Mouse (Mus musculus) heart, postnatal 14 days (tissue): Measurements from ENCODE around the gene Csrnp3. TPM values are rescaled to one million over a fixed set of nuclear protein-coding genes. Genes with fewer than 3 reads are reported as not detected.

Source experiments
- DNase-seq, 2 experiments: peaks; one replicate each; pipeline ENCODE4 v3.0.0; 2021 to 2022
- intact Hi-C: fragments of 180-260 bp; cut with DNase I; formaldehyde crosslinking; loops from one replicate; pipeline ENCODE4 v1.15.1; 2025
- total RNA-seq, 2 experiments: library from RNA; stranded (reverse); gene quantifications; 2 replicates each; pipeline ENCODE4 v1.2.3; 2021

Csrnp3 gene
- total RNA-seq, 2 experiments from 2014 or later, result 0.17 to 0.31 TPM

DNA sequence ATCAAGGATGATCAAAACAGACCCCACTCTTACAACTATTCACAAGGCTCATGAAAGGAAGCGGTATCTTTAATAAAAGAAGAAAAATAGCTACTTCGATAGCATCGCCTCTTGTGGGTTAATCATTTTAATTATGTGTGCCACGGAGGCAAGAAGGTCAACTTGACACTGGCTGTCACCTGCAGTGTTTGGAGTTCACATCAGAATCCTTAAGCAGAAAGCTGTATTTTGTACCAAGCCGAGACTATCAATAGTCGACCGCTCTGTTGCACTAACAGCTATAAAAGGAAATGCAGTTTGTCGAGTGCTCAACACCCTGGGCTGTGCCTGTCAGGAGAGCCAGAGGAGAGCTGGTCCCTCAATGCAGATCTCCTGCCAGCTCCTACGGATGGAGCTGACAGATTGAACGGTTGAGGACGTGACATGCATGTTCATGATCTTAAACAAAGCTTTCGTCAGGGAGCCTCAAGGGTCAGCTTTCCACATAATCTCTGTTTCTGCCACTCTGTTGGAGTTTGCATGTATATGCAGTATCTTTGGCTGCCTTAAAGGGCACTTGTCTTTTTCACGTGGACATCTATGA lies 149.4 kb downstream of the Csrnp3 start:
- no peak for DNase-seq
- intact Hi-C loops, result no loop called here

- intact Hi-C loops, result no loop called here
- DNase-seq, result no peak
Observed at GRCm38 (mm10) chr2:65998747-65999146, 153.2 kb downstream of the Csrnp3 start.

DNA sequence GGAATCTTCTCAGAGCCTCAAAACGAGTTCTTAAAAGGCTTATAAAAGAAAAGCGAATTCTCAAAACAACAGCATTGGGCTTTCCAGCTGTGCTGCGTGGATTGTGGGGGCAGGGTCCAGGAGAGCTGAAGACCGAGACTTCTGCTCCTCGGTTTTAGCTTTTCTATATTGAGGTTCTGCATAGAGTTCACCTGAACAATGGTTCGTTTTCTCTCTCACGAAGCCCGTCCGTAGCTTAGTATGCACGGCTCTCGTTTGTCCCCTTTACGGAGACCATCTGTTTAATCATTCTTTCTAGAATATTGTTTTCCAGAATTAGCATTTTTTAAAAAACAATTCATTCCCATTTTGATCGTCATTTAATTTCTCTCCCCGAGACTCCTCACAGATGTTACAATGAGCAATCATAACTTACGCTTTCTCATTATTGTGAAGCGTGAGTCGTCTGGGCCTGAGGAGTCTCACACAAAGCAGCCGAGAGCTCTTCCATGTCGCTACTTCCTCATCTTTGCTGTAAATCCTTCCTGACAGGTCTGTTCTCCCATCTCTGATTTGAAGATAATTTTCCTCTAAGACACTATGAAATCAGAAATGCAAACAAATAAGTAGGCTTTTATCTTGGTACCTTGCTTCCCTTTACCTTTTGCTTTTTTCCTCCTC lies 163.6 kb downstream of the Csrnp3 start:
- DNase-seq, result no peak
- intact Hi-C loops, result no loop called here

DNA sequence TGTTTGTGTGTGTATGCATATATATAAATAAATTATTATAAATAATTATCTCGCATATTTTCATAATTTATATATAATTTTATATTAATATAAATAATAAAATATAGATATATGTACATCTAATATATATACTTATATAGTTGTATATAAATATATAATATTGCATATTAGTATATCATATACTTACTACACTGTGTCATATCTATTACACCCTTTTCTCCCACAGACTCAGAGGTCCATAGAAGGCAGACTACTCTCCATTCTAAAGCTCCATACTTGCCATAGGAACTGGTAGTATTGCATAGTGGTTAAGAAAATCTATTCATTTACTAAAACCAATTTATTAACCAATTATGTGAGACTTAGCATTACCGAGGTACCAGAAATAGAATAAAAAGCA lies 164.1 kb downstream of the Csrnp3 start:
- DNase-seq, result no peak

GRCm38 (mm10) chr2:66018711-66019110 lies 173.1 kb downstream of the Csrnp3 start:
- DNase-seq, result no peak
- intact Hi-C loops, result no loop called here

More for the DNA sequence above, 164.1 kb downstream of the Csrnp3 start:
- intact Hi-C loops, result no loop called here

- no peak for DNase-seq
- intact Hi-C loops, result no loop called here
Observed at GRCm38 (mm10) chr2:66019235-66019634, 173.7 kb downstream of the Csrnp3 start.

- no peak for DNase-seq
- intact Hi-C loops, result no loop called here
Observed at GRCm38 (mm10) chr2:66023419-66023818, 177.9 kb downstream of the Csrnp3 start.

GRCm38 (mm10) chr2:66024837-66025236 lies 179.3 kb downstream of the Csrnp3 start:
- intact Hi-C loops, result no loop called here
- DNase-seq, result no peak

- DNase-seq, result no peak
- intact Hi-C loops, result no loop called here
Observed at GRCm38 (mm10) chr2:66028812-66029211, 183.2 kb downstream of the Csrnp3 start.

DNA sequence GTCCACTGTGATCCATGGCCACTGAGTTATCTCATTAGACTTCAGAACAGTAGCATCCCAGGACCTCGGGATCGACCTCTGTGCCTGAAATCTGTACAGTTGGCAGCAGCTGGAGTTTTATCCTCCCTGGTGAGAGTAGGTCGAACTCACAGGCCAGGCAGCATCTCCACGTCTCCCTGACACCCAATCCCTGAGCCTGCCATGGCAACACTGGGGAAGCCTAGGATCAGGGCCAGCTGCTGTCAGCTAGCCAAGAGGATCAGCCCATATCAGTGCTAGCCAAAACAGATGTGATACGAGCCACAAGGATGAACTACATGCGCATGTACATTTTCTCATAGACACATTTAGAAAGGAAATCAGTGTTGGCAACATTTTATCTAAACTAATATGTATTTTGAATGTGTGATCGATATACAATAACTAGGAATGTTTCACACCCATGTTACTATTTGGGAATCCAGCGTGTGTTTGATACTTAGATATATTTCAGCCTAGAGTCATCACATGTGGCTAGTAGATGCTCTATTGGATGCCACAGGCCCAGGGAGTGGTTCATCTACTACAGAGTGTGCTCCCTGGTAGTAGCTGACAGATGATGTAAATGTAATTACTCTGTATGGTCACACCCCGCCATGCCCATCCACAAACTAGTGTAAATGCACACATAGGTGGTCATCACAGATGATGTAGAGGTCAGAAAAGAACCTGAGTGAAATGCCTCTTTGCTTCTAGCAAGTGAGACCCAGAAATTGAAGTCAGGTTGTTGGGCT lies 189.5 kb downstream of the Csrnp3 start:
- intact Hi-C loops, result no loop called here
- DNase-seq, result no peak

GRCm38 (mm10) chr2:66040611-66041010 lies 195.0 kb downstream of the Csrnp3 start:
- DNase-seq, result no peak
- intact Hi-C loops, result loop anchor here (5.0 kb wide), 1 partner anchor 248 kb away; no protein-coding TSS in a partner anchor

- intact Hi-C loops, result loop anchor here (5.0 kb wide), 1 partner anchor 249 kb away; no protein-coding TSS in a partner anchor
- no peak for DNase-seq
Observed at GRCm38 (mm10) chr2:66041203-66041916, 195.8 kb downstream of the Csrnp3 start.

- intact Hi-C loops, result loop anchor here (5.0 kb wide), 1 partner anchor 250 kb away; no protein-coding TSS in a partner anchor
- DNase-seq, result no peak
Observed at GRCm38 (mm10) chr2:66041917-66042419, 196.4 kb downstream of the Csrnp3 start.

GRCm38 (mm10) chr2:66043441-66044404 lies 198.2 kb downstream of the Csrnp3 start:
- intact Hi-C loops, result loop anchor here (5.0 kb wide), 1 partner anchor 251 kb away; no protein-coding TSS in a partner anchor
- no peak for DNase-seq

DNA sequence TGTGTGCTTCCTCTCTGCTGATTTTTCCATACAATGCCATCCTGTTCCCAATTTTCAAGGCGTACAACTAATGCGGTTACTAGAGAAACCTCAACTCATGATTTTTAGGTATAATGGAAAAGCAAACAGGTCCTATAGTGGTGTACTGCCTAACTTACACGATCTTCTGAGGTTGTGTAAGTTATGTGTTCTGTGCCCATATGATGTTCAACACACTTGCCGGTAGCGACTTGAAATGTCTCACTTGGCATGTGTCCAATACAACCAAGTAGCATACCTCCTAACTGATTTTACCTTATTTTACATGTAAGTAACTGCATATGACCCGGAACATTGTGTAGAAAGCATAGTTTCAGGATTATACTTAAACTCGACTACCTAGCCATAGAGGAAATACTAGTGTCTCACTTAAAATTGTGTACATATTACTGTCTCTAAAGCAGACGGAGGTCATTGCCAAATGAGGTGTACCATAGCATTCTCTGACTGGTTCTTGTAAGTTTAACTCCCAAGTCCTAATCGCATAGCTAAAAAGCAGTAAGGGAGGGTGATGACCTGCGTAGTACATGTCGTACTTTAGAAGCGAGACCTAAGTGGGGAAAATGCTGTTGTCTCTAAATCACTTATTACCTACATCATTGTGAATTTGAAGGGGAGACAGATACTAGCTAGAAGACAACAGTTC lies 199.0 kb downstream of the Csrnp3 start:
- DNase-seq, result no peak
- intact Hi-C loops, result loop anchor here (5.0 kb wide), 1 partner anchor 252 kb away; no protein-coding TSS in a partner anchor

DNA sequence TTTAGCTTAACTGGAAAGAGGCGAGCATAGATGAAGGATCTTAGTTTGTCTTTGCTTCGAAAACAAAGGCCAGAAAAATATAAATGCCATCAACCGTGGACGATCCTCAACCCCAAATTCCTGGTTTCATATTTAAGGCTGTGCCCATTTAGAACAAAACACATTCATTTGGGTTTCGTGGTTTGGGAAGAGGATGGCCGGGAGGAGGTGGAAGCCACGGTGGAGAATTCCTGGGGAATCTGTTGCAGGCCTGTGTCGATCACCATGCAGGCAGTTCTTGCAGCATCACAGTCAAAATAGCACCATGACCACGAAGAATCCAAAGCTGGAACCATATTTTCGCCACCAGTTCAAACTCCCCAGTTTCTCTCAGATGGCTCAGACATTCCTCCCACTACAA lies 217.7 kb downstream of the Csrnp3 start:
- intact Hi-C loops, result no loop called here
- no peak for DNase-seq

DNA sequence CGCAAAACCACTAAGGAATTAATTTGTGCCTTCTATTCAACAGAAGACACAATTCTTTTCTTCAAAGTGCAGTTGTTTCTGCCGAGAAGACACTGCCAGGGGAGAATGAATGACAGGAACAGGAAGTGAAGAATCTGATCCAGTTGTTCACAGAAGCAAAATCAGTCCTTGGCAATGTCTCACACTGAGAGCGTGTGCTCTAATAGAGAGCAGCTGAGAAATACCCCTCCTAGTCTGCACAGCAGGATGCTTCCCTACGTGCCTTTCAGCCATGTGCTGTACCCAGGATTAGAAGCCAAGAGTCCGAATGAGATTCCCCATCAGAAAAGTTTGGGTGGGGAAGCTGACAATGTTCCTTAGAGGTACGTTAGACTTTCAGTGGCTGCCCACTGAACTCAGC lies 223.9 kb downstream of the Csrnp3 start:
- intact Hi-C loops, result no loop called here
- DNase-seq, result no peak

DNA sequence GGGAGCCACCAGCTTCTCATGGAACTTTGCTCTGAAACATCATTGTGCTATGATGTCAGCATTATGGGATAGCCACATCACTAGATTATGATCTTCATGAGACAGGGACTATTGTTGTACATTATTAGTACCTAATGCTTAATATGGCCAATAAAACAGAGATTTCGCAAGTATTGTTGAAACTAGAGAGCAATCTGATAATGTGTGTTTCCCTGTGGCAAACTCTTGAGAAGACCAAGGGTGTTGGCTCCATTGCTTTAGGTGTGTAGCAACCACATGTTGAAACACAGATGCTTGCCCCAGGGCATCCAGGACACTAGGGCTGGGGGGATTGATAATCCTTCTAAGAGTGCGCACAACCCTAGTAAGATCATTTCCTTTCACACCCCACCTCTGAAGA lies 235.2 kb downstream of the Csrnp3 start:
- DNase-seq, result no peak

More for the DNA sequence above, 235.2 kb downstream of the Csrnp3 start:
- intact Hi-C loops, result no loop called here
